Mouse (Mus musculus) adrenal gland, postnatal 36 days (tissue): ENCODE results near the gene Gm20431. TPM values are rescaled to one million over a fixed set of nuclear protein-coding genes. Genes with fewer than 3 reads are reported as not detected.
"Not testable (repeated sequence)": the region's sequence is repeated elsewhere in the genome, so short reads cannot be mapped to it uniquely, and the experiment has no call there.

ENCODE experiments used
- DNase-seq, 2 experiments: peaks; one replicate each; pipeline ENCODE4 v3.0.0; 2021; ENCODE audit warnings: mixed read lengths in 1 of 2
- total RNA-seq, 2 experiments: library from RNA; stranded (reverse); gene quantifications; 2 replicates each; pipeline ENCODE4 v1.2.3; 2021

Gm20431 gene
- total RNA-seq, 2 experiments from 2014 or later: 8.9 to 25.9 TPM

DNA sequence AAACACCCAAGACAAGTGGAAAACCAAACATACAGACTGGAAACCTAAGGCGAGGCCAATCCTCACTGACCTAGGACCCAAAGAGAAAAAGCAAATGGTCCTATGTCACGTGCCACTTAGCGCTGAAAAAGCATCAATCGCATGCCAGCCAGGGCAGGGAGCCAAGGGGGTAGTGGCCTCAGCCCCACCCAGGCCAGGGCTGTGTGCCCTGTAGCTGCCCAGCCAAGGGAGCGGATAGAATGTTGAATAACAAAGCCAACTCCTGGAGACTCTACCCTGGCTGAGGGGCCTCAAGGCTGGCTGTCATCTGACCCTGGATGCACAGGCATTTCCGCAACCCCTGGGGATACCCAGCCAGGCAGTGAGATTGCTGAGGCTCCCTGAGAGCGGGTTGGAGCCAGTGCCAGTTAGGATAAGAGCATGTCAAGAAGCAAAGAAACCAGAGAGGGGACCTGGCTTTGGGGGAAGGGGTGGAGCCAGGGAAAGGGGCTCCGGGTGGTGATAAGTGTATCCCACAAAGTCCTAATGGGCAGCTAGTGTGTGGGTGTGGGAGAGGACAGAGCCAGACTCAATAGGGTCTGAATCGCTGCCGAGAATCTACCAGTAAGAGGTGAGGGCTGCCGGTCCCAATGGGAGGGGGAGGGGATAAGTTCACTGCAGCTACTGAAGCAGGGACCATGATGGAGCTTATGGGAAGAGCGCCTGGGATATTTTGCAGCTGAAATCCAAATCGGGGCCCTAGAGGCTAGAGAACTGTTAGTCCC lies 1.3 kb downstream of the Gm20431 start:
- DNase-seq: peak; percentile 67 to 78

DNA sequence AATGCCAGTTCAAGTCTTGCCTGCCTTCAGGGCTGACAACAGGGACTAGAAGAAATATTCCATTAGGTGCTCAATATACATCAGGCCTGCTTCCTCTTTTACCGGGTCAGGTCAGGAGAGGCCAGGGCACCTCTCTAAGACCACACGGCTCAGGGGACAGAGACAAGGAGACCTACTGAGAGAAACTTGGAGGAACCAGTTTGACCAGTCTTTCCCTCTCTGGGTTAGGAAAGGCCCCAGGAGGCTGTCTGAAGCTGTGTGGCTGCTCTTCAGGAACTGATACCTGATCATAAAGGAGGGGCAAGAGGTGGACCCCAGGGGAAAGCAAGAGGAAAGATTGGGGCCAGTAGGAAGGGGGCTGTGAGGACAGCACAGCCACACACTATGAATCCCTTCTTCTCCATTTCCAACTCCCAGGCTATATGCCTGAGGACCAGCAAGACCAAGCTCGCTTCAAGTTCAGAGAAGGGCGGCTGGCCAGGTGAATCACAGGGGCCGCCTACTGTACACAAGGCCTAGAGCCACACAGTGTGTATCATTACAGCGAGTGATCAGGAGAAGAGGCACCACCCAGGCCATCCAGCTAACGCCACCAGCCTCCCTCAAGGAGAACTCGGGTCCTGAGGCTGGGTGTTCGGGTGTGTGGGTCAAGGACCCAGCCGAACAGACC lies 2.0 kb downstream of the Gm20431 start:
- DNase-seq: no peak

DNA sequence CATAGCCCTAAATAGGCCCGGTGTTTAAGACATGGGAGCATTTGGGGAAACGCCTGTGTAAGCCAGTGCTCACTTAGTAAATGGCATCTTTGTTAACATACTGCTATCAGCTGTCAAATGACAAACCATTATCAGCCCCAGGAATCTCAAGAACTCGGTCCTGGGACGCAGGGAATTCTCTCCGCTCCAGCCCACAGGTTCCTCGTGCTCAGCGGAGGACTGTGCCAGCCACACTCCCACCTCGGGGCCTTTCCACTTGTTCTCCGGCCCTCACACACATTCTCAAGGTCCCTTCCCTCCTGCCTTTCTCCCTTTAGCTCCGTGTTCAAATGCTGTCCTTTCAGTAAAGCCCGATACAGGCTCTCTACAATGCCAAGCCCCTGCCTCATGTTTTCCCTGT lies 2.6 kb downstream of the Gm20431 start:
- no peak for DNase-seq

DNA sequence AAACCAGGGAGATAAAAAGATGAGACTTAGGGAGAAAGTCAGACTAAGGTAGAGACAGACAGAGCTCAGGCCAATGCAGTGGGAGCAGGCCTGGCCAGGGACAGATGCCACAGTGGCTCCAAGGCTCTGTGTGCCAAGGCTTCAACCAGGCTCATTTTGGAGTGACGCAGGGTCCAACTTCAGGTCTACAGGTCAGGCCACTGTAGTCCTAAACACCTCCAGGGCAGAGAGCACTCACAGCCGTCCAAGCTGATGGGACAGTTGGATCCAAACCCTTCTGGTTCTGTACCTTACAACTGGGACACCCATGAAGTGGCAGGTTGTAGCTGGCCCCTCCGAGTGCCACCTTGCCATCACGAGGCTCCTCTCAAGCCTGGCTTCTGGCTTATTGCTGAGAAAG lies 3.3 kb downstream of the Gm20431 start:
- no peak for DNase-seq

DNA sequence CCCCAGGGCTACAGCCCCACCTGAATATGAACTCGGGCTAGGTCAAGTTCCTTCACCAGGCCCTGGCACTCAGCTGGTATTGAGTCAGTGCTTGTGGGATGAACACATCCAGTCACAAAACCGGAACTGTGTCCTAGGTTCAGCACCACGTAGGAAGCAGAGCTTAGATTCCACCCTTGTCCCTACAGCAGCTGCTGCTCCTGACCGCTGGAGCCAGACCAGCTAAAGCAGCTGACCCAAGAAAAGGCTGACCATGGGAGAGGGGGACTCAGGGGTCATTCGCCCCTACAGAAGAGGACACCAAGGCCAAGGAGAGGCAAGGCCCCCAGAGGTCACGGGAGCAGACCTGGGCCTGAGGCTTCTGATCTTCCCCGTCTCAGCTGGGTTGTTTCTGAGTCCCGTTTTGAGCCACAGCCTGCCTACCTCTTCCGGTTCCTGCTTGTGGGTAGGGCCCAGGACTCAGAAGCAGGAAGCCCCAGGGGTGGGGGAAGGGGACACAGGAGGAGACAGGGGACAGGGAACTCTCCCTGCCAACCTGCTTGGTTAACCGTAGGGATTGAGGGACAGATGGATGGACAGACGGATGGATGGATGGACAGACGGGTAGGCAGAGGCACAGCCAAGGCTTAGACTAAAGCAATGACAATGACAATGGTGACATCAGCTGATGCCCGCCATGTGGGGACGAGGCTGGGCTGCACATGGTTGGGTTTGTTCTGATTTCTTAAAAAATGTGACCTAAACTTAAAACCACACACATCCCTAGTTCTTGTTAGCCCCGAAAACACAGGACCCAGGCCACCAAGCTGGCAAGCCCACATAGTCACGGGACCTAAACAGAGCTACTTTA lies 4.4 kb downstream of the Gm20431 start:
- peak in 1 of 2 experiments; percentile 67 for DNase-seq

DNA sequence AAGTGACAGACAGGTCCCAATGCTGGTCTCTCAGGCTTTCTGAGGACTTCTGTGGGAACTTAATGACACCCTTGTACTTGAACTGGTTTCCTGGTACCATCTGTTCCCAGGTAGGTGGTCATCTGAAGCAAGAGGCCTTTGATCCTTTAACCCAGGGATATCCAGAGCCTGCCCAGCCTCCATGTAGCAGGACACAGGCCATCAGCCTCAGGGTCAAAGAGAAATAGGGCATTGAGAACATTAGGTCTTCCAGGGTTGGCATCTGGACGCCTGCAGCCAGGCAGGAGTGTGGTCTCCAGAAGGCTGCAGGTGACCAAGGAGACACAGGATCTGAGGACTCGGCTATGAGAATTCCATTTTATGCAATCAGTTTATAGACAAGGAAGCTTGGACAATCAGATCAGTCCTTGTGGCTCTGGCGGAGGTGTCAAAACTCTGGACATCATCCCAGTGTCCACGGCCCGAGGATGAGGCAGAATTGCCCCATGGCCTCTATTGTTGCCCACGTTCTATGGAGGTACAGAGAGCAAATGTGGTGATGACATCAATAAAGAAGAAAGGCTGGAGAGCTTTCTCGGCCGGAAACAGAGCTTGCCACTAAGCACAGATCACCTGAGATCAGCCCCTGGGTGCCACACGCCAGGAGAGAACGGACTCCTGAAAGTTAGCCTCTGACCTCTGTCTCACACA lies 6.2 kb downstream of the Gm20431 start:
- DNase-seq: no peak

DNA sequence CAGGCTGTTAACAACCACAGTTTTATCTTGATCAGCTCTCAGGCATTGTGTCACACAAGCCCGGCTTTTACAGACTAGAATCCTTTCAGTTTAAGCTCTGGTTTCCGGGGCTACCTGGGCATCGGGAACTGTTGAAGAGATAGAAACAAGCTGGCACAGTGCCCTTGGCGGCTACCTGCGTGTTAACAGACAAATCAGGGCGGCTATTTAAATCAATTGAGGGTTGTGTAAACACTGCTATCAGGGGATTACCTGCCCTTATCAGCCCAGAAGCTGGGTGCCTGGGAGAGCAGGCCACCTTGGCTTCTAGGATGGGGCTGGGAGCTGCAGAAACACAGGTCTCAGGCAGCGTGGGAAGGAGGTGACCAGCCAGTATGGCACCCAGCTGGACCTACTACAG lies 8.6 kb downstream of the Gm20431 start:
- DNase-seq: no peak

DNA sequence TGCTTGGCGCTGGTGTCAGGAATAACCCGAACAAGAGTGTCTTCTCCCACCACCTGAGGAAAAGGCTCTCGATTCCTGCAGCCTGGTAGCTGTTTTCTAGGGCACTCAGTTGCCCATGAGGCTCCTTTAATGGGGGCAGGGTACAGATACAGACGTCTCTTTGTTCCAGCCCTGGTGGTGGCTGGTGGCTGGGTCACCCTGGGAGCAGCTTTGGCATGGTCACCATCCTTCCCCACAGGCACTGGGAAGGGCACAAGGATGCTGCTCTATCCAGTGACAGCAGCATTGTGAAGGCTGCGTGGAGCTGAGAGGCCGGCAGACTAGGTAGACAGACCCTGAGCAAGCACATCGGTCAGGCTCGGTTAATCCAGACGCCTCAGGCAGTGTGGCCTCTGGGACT lies 9.7 kb downstream of the Gm20431 start:
- DNase-seq: no peak

DNA sequence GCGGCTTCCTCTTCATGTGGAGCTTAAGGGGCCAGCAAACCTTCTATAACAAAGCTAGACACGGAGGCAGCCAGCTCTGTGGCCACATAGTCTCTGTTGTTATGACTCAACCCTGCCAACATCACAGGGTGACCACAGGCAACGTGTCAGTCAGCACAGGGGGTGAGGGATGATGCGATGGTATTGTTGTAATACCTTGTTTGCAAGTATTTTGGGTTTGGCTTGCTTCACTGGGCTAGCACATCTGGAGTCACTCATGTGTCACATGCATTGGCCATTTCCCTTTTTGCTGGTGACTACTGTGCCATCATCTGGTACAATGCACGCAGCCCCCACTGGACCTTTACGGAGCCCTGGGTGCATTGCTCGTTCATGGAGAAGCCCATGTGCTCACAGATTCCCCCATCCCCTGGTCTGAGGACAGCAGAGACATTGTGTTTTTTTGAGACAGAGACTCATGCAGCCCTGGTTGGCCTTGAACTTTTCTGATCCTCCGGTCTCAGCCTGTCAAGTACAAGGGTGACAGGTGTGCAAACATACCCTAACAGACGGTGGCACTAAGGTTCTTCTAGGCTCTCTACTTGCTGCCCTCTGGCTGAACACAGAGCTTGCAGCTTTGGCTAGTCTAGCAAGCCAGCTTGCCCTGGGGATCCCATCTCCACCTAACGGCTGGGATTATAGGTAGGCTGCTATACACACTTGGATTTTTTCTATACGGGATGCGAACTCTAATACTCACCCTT lies 11.8 kb downstream of the Gm20431 start:
- DNase-seq: peak; percentile 31 to 43

DNA sequence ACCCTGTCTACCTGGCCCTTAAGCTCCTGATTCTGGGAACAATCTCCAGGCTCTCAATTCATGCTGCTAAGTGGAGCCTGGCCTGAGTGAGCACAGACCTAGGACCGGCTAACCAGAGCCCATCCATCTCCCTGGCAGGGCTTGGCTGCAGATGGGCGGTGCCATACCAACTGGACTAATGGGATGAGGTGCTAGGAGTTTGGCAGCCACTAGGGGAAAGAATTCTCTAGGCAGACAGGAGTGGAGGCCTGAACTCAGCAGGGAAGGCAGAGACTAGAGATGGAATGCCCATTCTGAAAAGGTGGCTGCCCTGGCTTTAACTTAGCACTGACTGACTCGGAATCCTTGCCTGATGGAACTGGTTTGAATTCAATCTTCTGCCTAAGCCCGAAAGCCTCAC lies 14.9 kb downstream of the Gm20431 start:
- DNase-seq: no peak

DNA sequence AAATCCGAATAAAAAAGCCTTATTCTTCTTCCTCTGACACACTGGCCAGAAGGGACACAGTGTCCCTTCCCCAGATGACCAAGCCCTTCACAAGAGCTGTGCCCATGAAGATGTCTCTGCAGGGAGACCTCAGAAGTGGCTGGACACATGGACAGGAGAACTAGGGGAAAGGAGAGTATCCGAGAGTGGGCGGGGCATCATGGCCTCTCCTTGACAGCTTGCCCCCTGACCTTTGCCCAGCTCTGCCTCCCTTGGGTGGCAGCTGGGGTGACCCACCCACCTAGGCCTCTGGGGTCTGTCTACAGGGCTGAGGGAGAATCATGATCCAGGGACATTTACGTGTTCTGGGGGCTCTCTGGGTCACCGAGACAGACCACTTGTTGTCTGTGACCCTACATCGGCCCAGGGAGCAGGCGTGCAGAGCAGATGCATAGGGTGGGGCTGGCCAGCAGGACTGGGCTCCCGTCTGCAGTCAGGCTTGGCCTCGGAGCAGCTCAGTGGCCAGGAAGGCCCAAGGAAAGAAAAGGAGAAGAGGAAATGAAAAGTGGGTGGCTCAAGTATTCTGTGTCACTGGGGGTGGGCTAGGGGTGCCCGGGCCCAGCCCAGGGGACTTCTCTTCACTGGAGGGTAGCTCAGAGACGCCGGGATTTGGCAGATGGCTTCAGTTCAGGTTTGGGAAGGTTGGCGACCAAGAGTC lies 17.8 kb downstream of the Gm20431 start:
- not testable (repeated sequence) for DNase-seq

DNA sequence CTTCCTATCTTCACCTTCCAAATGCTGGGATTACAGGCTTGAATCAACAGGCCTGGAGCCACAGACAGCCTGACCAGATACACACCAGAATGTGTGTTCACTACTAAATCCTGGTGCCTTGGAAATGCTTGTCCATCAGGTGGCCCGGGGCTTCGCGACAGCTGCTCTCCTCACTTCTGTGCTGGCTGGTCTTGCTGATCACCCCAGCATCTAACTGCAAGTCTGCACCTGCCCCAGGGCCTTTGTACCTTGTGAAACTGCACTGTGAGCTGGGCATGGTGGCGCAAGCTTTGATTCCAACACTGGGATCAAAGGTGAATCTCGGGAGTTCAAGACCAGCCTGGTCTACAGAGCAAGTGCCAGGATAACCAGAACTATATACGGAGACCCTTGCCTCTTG lies 19.1 kb downstream of the Gm20431 start:
- no peak for DNase-seq

DNA sequence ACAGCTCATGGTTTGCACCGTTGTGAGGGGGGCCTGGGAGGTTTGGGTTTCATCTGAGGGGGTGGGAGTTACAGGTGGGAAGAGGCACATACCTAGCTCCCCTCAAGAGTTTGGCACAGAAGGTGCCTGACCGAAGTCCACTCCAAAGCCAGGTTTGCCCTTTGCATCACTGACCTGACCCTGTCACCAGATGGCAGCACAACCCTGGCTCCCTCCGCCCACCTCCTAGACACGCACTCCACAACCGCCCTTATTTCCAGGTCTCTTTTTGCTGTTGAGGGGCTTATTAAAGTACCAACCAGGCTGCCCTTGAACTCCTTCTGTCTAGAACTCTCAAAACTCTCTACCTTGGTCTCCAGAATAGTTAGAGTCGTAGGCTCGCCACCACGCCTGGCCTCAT lies 20.0 kb downstream of the Gm20431 start:
- peak; percentile 65 to 78 for DNase-seq

DNA sequence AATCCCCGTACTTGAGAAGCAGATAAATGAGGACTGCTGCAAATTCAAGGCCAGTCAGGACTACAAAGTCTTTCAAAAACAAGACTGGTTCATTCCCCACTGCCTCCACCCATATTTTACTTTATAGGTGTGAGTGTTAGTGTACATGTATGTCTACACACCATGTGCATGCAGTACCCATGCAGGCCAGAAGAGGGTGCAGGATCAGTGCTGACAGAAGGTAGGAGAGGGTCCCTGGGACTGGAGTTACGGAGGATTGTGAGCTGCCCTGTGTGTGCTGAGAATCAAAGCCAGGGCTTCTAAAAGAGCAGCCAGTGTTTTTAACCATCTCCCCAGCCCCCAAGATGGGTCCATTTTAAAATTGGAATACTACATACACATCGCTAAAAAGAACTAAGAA lies 21.0 kb downstream of the Gm20431 start:
- no peak for DNase-seq

DNA sequence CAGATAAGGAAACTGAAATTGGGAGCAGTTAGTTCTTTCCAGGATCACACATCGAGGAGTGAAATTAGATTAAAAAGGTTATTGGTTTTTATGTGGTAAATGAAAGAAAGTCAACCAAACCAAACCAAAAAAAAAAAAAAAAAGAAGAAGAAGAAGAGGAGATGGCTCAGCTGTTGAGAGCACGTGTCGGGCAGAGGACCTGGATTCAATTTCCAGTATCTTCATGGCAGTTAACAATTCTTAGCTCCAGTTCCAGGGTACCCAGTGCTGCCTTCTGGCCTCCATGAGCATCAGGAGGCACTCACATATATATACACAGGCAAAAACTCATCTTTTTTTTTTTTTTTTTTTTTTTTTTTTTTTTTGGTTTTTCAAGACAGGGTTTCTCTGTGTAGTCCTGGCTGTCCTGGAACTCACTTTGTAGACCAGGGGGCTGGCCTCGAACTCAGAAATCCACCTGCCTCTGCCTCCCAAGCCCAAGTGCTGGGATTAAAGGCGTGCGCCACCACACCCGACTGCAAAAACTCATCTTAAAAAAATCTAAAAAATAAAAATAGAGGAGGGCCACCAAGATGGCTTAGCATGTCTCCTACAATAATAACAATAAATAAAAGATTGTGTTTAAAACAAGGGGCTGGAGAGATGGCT lies 26.3 kb downstream of the Gm20431 start:
- DNase-seq: no peak

DNA sequence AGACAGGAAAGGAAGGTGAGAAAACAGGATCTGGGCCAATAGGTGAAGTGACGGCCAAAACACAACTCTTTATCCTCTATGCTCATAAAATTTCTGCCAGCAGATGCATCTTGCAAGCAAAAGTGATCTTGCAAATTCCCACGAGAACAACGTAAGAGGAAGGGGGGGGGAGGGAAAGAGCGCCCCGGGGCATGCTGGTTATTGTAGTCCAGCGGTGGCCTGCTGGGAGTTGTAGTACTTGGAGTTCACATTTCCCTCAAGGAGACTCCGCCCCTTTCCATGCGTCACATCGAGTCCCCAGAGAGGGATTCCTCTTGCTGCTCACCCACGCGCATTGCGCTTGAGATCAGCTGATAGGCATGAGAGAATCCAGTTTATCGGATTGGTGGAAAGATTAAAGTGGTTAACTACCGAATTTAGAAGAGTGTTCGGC lies 26.9 kb downstream of the Gm20431 start:
- peak; percentile 95 to 96 for DNase-seq

DNA sequence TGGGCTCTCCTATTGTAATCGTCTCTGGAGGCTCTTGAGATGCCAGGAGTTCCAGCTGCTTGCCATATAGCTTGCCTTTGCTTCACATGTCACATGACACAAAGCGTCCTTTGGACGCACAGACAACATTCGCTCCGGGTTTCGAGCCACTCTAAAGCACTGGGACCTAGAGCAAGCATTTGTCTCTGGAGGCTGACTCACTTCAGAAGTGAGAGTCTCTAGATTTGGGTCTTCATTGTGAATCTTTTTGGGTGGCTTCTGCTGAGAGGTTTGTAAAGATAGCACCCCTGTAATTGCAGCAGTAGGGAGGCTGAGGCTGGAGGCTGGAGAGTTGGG lies 27.8 kb downstream of the Gm20431 start:
- no peak for DNase-seq

DNA sequence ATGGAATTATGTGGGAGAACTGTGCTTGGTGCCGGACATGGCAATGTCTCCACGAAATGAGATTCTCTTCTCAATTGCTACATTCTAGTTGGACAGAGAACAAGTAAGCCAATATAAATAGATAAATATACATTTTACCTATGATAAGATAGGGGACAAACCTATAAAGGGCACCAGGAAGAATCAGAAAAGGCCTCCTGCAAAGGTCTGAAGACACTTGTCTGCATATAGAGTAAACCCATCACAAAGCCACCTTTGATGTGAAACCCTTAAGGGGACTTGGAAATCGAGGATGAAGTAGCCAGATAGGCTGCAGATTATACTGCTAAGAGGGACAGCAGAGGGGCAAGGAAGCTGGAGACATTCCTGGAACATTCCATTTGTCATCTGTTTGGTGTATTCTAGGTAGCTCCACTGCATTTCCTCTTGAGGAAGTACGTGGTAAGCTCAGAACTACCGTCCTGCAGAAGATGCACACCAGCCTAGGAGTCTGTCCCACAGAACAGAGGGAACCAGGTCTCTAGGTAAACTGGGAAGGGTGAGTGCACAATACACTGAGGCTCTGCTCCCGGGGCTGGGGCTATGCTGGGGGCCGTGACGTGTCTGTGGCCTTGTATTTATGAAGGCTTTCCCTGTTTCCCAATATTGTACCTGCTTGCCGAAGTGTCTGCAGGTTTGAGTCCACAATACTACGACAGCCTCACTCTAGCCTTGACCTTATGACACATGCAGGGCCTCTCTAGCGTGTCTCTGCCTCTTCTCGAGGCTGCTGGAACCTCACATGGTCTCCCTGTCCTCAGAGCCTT lies 28.4 kb downstream of the Gm20431 start:
- no peak for DNase-seq

DNA sequence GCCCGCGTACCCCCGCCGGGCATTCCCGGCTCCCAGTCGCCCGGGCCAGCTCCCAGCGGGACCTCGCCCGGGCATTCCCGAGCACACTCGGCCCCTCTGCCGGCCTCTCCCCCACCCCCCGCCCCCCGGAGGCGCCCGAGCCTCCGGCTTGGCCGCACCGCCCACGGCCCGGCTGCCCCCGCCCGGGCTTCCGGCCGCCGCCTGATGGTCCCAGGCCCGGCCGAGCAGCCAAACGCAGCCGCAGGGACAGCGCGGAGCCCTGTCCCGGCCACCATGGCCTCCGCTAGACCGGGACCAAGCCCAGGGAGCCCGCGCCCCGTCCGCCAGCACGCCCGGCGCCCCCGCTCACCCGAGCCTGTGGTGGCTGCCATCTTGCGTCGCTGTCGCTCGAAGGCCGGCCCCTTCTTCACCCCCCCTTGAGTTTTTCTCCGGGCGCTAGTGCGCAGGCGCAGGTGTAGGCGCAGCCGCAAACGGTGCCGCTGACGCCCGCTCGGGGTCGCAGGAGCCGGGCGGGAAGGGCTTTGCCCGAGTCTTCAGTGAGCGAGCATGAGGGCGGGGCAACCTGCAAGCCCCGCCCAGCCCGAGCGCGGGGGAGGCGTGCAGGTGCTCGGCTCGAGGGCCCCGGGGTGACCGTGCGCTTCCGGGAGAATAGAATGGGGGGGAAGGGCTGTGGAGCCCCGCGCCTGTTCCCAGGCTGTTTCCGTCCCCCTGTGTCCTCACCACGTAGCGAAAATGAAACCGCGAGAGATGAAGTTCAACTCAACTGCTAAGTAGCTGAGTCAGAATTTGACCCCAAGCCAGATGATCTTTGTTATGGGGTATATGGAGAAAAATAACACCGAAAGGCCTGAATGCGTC lies 29.5 kb downstream of the Gm20431 start, which contains the start of gene Ube2v1:
Gene Ube2v1, minus strand, starts transcription at position 505 of the 858 bp plus-strand sequence.
- DNase-seq: peak; percentile 97 to 98
